Mouse (Mus musculus): ENCODE data around the gene Fpgs. TPM values are rescaled to one million over a fixed set of nuclear protein-coding genes. Genes with fewer than 3 reads are reported as not detected.

Gene Fpgs
- total RNA-seq (2021), result 10 to 100 TPM; 27.1 to 37.6 TPM
- long read RNA-seq, experiment 1, transcript Fpgs-201 (15 exons, 2,273 nt), result major isoform, 20 of 56 reads
- long read RNA-seq, experiment 1, partial matches to known transcripts, result 5 of 56 reads
- long read RNA-seq, experiment 1, other reads (novel, unspliced or antisense), result 31 of 56 reads
- long read RNA-seq, experiment 2, transcript Fpgs-201 (15 exons, 2,273 nt), result major isoform, 19 of 31 reads
- long read RNA-seq, experiment 2, partial matches to known transcripts, result 4 of 31 reads
- long read RNA-seq, experiment 2, other reads (novel, unspliced or antisense), result 8 of 31 reads

- no peak for DNase-seq
Measured at GRCm38 (mm10) chr2:32704021-32704421, at the start of gene Fpgs. Fpgs (minus strand) TSS chr2:32704145.

- DNase-seq, result no peak
Measured at GRCm38 (mm10) chr2:32752181-32752580, 48.2 kb upstream of the Fpgs start.

GRCm38 (mm10) chr2:32751665-32752033 lies 47.7 kb upstream of the Fpgs start:
- DNase-seq, result no peak

- DNase-seq, result peak; percentile 79
Measured at GRCm38 (mm10) chr2:32750887-32751664, 47.1 kb upstream of the Fpgs start.

- DNase-seq, result no peak
Measured at GRCm38 (mm10) chr2:32750199-32750598, 46.3 kb upstream of the Fpgs start.

- DNase-seq, result no peak
Measured at GRCm38 (mm10) chr2:32749082-32749481, 45.1 kb upstream of the Fpgs start.

GRCm38 (mm10) chr2:32744272-32744982 lies 40.5 kb upstream of the Fpgs start:
- DNase-seq, result peak; percentile 30

GRCm38 (mm10) chr2:32742173-32742531 lies 38.2 kb upstream of the Fpgs start:
- DNase-seq, result peak; percentile 20

- peak; percentile 47 for DNase-seq
Measured at GRCm38 (mm10) chr2:32741273-32742172, 37.6 kb upstream of the Fpgs start.

GRCm38 (mm10) chr2:32740916-32741272 lies 36.9 kb upstream of the Fpgs start, which contains the start of gene 6330409D20Rik:
6330409D20Rik (minus strand) TSS chr2:32741016.
- no peak for DNase-seq

GRCm38 (mm10) chr2:32739311-32739710 lies 35.4 kb upstream of the Fpgs start:
- peak; percentile 36 for DNase-seq

- no peak for DNase-seq
Measured at GRCm38 (mm10) chr2:32737008-32737407, 33.1 kb upstream of the Fpgs start.

- DNase-seq, result no peak
Measured at GRCm38 (mm10) chr2:32736306-32736829, 32.4 kb upstream of the Fpgs start.

GRCm38 (mm10) chr2:32734933-32735332 lies 31.0 kb upstream of the Fpgs start:
- DNase-seq, result peak; percentile 63

- DNase-seq, result no peak
Measured at GRCm38 (mm10) chr2:32734480-32734879, 30.5 kb upstream of the Fpgs start.

- DNase-seq, result no peak
Measured at GRCm38 (mm10) chr2:32732695-32733094, 28.8 kb upstream of the Fpgs start.

GRCm38 (mm10) chr2:32731911-32732310 lies 28.0 kb upstream of the Fpgs start:
- no peak for DNase-seq

- no peak for DNase-seq
Measured at GRCm38 (mm10) chr2:32730854-32731253, 26.9 kb upstream of the Fpgs start.

GRCm38 (mm10) chr2:32729547-32729946 lies 25.6 kb upstream of the Fpgs start:
- DNase-seq, result no peak

- peak; percentile 63 for DNase-seq
Measured at GRCm38 (mm10) chr2:32728463-32728862, 24.5 kb upstream of the Fpgs start.

- DNase-seq, result peak; percentile 94
Measured at GRCm38 (mm10) chr2:32727435-32727834, 23.5 kb upstream of the Fpgs start.
